Mouse (Mus musculus): Measurements from ENCODE around the gene Tmem101. TPM values are rescaled to one million over a fixed set of nuclear protein-coding genes. Genes with fewer than 3 reads are reported as not detected.
"Not testable (repeated sequence)": the region's sequence is repeated elsewhere in the genome, so short reads cannot be mapped to it uniquely, and the experiment has no call there.

Tmem101 gene
- 10 to 100 TPM; 18.0 to 21.8 (median 19.7) TPM for total RNA-seq (2022)

GRCm38 (mm10) chr11:102156039-102156785 lies at the start of gene Tmem101:
Gene Tmem101 (minus strand): TSS chr11:102156404.
- peak; percentile 88 for DNase-seq

- DNase-seq = no peak
Observed at GRCm38 (mm10) chr11:102201408-102201821, 45.2 kb upstream of the Tmem101 start.

- no peak for DNase-seq
Observed at GRCm38 (mm10) chr11:102199856-102200255, 43.7 kb upstream of the Tmem101 start.

GRCm38 (mm10) chr11:102198245-102198644 lies 42.0 kb upstream of the Tmem101 start:
- DNase-seq = no peak

GRCm38 (mm10) chr11:102196018-102196797 lies 40.0 kb upstream of the Tmem101 start:
- no peak for DNase-seq

- peak; percentile 72 for DNase-seq
Observed at GRCm38 (mm10) chr11:102193657-102194440, 37.6 kb upstream of the Tmem101 start.

GRCm38 (mm10) chr11:102190848-102191247 lies 34.6 kb upstream of the Tmem101 start:
- DNase-seq = no peak

- peak; percentile 92 for DNase-seq
Observed at GRCm38 (mm10) chr11:102189461-102190436, 33.5 kb upstream of the Tmem101 start, which contains the start of gene G6pc3. Gene G6pc3 (plus strand): TSS chr11:102189620.

- no peak for DNase-seq
Observed at GRCm38 (mm10) chr11:102188980-102189379, 32.8 kb upstream of the Tmem101 start.

- no peak for DNase-seq
Observed at GRCm38 (mm10) chr11:102186235-102186634, 30.0 kb upstream of the Tmem101 start.

GRCm38 (mm10) chr11:102185677-102186076 lies 29.5 kb upstream of the Tmem101 start:
- DNase-seq = no peak

GRCm38 (mm10) chr11:102184646-102185495 lies 28.7 kb upstream of the Tmem101 start, which contains the start of gene Lsm12:
Gene Lsm12 (minus strand): TSS chr11:102185296.
- peak; percentile 91 for DNase-seq

GRCm38 (mm10) chr11:102184253-102184645 lies 28.0 kb upstream of the Tmem101 start:
- DNase-seq = no peak

- no peak for DNase-seq
Observed at GRCm38 (mm10) chr11:102179836-102180235, 23.6 kb upstream of the Tmem101 start.

GRCm38 (mm10) chr11:102168689-102169088 lies 12.5 kb upstream of the Tmem101 start:
- DNase-seq = no peak

- no peak for DNase-seq
Observed at GRCm38 (mm10) chr11:102167539-102167938, 11.3 kb upstream of the Tmem101 start.

GRCm38 (mm10) chr11:102165971-102166722 lies 9.9 kb upstream of the Tmem101 start:
- no peak for DNase-seq

GRCm38 (mm10) chr11:102159781-102160180 lies 3.6 kb upstream of the Tmem101 start:
- DNase-seq = no peak

GRCm38 (mm10) chr11:102158024-102158423 lies 1.8 kb upstream of the Tmem101 start:
- not testable (repeated sequence) for DNase-seq

GRCm38 (mm10) chr11:102156786-102157089 lies 534 bp upstream of the Tmem101 start:
- no peak for DNase-seq
